Mouse (Mus musculus) CD8-positive naive resting alpha-beta T cell, adult 2 months (primary cell): ENCODE measurements around the gene Srrt.
"Not testable (repeated sequence)": the region's sequence is repeated elsewhere in the genome, so short reads cannot be mapped to it uniquely, and the experiment has no call there.

Experiments
- DNase-seq, 2 experiments: peaks; one replicate each; pipeline ENCODE4 v3.0.0; 2022; ENCODE audit warnings: low read depth in 2 of 2, low spot score in 2 of 2

Srrt gene

GRCm38 (mm10) chr5:137299240-137299639 is 8.2 kb downstream of the Srrt start:
- DNase-seq, result no peak

- no peak for DNase-seq
These were observed 10.3 kb downstream of the Srrt start for GRCm38 (mm10) chr5:137297126-137297525.

- DNase-seq, result no peak
These were observed 11.8 kb downstream of the Srrt start for GRCm38 (mm10) chr5:137295712-137296111.

GRCm38 (mm10) chr5:137295296-137295695 is 12.2 kb downstream of the Srrt start:
- DNase-seq, result no peak

GRCm38 (mm10) chr5:137294744-137295093 is 12.8 kb downstream of the Srrt start:
- no peak for DNase-seq

DNA sequence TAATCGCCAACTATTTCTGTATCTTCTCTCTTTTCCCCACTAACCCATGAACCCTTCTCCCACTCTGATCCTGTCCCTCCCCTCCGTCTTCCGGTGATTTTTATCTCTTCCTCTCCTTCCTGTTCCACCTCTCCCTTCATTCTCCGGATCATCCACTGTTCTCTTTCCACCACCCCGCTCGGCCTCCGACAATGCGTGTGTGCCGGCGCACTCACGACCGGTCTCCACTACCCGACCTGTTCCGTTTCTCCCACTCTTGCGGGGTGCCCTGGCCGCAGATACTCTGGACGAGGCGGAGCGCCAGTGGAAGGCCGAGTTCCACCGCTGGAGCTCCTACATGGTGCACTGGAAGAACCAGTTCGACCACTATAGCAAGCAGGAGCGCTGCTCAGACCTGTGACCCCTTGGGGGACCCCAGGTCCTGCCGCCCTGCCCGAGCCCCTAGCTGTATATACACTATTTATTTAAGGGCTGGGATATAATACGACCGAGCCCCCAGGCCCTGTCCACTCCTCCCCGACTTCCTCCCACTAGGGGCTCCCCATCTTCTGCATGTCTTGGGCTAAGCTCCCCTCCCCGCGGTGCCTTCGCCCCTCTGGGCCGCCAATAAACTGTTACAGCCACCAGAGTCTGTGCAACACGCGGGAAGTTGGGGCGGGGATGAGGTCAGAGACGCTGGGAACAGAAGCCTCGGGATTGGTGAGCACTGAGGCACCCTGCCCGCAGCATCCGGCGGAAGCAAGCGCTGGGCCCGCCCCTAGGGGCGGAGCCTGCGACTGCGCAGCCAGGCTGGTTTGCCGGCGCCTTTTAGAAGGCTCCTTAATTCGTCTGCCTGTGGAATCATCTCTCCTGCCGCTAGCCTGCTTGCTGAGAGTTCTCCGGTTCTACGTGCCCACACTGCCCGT is 13.4 kb downstream of the Srrt start, which contains the start of gene Ufsp1:
Gene Ufsp1 (plus strand): TSS at position 791 of the 905 bp plus-strand sequence.
- DNase-seq, result peak; percentile 86 to 92

DNA sequence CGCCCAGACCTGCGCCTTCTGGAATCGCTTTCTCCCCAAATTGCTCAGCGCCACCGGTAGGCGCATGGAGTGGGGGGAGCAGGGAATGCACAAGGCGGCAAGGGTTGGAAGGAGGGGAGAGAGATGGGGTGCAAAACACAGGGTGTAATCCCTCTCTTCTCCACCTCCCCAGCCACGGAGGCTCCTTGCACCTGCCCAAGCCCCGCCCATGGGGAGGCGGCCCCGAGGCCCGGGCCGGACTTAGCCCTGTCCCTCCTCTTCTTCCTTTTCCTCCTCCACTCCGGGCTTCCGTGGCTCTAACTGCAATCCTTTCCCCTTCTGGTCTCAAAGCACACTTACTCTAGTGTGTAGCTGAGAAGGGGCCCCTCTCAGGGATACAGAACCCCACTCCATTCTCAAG is 14.2 kb downstream of the Srrt start:
- peak in 1 of 2 experiments; percentile 47 for DNase-seq

- no peak for DNase-seq
These were observed 16.0 kb downstream of the Srrt start for GRCm38 (mm10) chr5:137291381-137291926.

- DNase-seq, result no peak
These were observed 16.8 kb downstream of the Srrt start for GRCm38 (mm10) chr5:137290677-137291076.

DNA sequence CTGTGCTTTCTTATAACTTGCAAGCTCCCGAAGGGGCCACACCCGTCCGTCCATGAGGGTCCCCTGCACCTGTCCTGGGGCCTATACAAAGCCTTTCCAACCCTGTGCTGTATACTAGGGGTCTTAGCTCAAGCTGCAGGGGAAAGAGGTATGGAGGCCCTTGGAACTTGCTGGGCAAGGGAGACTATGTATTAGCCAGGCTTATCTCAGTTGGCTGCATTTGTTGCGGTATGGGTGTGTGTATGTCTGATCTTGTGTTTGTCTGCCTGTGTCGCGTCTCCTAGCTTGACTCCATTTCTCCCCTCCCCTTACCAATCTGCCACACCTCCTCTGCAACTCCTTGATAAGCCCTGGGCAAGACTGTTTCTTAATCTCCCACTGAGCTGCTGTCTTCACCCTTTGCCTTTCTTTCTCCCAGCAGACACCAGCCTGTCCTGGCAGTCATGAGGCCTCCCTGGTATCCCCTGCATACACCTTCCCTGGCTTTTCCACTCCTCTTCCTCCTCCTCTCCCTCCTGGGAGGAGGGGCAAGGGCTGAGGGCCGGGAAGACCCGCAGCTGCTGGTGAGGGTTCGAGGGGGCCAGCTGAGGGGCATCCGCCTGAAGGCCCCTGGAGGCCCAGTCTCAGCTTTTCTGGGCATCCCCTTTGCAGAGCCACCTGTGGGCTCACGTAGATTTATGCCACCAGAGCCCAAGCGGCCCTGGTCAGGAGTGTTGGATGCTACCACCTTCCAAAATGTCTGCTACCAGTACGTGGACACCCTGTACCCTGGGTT is 17.7 kb downstream of the Srrt start:
- DNase-seq, result no peak

GRCm38 (mm10) chr5:137288999-137289470 is 18.4 kb downstream of the Srrt start:
- DNase-seq, result peak in 1 of 2 experiments; percentile 28

DNA sequence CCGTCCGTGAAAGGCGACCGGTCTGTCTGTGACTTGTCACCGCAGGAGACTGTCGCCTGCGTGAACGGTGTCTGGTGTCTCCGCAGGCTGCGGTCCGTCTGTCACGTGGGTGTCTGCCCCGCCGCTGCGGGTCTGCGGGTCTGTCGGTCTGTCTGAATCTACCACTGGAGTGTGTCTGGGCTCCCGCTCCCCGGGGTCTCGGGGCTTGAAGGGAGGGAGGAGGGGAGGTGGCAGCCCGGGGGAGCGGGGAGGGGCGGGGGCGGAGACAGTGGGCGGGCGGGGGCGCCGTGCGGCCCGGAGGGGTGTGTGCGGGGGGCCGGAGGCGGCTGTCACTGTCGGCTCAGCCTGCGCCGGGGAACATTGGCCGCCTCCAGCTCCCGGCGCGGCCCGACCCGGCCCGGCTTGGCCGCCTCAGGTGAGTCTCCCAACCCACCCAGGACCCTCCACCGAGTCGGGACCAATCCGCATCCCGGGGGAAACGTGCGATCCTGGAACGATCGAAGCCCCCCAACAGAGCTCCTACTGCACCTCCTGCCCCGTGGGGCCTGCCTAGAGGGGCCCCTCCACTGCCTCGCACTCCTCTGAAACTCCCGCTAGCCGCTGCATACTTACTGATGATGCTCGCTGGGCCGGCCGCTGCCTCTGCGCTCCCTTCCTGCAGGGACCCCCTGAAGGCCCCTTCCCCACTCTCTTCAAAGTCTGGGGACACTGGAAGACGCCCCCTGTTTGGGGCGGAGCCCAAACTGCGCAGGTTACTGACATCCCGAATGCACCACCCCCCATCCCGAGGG is 19.3 kb downstream of the Srrt start:
- DNase-seq, result no peak

DNA sequence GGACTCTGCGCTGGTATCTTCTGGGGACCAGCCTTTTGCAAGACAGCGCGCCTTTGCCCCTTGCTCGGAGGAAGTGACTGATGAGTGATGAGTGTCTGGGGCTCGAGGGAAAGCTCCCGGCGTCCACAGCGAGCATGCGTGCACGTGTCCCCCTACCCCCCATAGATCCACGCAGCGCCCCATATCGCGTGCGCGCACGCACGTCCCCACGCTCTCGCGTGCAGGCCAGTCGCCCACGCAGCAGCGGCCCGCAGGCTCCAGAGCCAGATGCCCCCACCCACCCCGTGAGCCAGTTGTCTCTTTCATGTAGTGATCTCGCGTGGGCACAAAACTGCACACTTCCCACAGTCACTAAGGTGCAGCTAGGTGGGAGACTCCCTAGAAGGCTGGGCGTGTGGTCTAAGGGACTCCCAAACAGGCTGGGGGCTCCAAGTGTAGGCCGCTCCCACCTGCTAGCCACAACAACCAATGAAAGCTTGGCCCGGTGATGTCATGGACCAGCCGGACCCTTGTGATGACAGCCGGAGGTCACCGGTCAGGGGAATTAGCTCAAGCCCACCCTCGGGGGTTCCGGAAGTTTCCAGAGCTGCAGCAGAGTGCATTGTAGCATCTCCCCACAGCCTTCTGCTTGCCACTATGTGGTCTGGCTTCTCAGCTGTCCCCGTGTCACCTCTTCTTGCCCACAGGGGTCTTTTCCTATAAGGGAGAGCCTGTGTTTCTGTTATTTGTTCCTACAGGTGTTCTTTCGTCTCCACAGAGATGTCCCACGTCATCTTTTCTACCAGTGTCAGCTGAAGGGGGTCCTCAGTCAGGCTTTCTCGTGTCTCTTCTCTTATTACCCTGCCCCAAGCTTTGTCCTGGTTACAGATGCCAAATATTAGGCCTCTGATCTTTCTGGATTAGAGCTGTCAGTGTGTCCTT is 20.2 kb downstream of the Srrt start, which contains the start of gene Ache:
Gene Ache (plus strand): TSS at position 488 of the 921 bp plus-strand sequence.
- no peak for DNase-seq

DNA sequence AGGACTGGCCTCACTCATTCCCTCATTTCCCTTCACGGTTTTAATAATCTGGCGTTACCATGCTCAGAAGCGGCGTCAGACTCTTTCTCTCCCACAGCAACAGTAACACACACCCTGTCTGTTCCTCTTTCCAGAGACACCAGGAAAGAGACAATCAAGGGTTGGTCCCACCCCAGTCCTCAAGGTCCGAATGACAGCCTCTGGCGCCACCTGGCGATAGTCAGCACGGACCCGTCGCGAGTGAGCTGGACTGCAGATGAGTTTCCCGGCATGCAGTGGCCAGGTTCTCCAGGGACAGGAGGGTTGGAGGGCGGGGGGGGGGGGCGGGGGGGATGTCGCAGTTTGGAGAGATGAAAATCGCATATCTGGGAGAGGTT is 20.8 kb downstream of the Srrt start:
- DNase-seq, result peak; percentile 56 to 70

DNA sequence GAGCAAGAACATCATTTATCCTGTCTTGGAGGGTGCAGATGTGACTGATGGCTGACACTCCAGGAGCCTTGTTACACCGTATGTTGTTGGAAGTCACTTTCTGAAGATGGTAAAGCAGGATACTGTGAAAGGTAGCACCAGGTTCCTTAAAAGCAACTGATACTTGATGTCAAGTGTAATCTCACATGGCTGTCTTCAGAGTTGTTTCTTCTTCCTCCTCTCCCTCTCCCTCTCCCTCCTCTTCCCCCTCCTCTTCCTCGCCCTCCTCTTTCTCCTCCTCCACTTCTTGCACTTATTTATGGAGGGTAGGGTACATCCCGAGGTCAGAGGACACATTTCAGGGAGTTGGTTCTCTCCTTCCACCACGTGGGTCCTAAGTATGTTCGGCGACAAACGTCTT is 21.5 kb downstream of the Srrt start:
- DNase-seq, result no peak

DNA sequence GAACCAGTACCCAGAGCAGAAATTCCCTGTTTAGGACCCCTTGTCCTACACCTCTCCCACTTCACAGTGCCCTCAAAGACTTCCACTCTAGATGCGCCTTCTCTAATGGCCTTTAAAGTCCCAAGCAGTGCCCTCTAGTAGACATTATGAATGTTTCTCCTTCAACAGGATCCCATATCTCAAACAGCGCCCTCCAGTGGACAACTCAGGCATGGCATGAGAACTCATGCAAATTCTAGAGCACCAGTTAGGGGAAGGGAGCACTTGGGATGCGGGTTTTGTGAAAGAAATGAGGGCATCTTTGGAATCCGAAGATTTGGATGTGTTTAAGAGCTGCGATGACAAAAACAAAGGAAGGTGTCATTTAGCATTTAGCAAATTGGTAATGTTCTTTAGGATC is 22.4 kb downstream of the Srrt start:
- DNase-seq, result peak; percentile 69 to 73

DNA sequence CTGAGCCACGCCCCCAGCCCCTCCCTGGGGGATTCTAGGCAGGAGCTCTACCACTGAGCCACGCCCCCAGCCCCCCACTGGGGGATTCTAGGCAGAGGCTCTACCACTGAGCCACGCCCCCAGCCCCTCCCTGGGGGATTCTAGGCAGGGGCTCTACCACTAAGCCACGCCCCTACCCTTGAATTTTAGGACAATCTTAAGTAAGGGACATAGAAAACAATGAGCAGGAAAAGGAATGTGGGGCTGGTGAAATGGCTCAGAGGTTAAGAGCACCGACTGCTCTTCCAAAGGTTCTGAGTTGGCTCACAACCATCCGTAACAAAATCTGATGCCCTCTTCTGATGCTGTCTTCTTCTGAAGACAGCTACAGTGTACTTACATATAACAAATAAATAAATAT is 23.1 kb downstream of the Srrt start:
- not testable (repeated sequence) for DNase-seq

- DNase-seq, result no peak
These were observed 29.8 kb downstream of the Srrt start for GRCm38 (mm10) chr5:137277360-137278342.
